Mouse (Mus musculus): ENCODE data around the gene Plekhs1.
"Not testable (repeated sequence)": the region's sequence is repeated elsewhere in the genome, so short reads cannot be mapped to it uniquely, and the experiment has no call there.

GRCm38 (mm10) chr19:56503525-56503924 lies 42.1 kb downstream of the Plekhs1 start:
- not testable (repeated sequence) for TF ChIP-seq POLR2A (IDR thresholded peaks at IDR 0.05; ENCODE audit: borderline replicate concordance, extremely low read depth, low read depth, low read length); CTCF (IDR thresholded peaks at IDR 0.05; ENCODE audit: insufficient read depth, low read length)
